Mouse (Mus musculus) spleen, embryonic (tissue): ENCODE measurements at regions not wholly inside any gene's neighbourhood (a gene's known extent, or its start where the extent isn't known, plus 50 kb on each side); places are given as distances from the start of the nearest gene placed in this dataset.

ENCODE experiments used
- CTCF ChIA-PET: fragments of 350-600 bp; sonication (Branson Sonifier 250); formaldehyde crosslinking; loops from one replicate; lab custom pipeline; 2022; lab: Charles Lee

- CTCF ChIA-PET = no interaction called here
Measured at GRCm38 (mm10) chr3:19067141-19067757, 561.2 kb downstream of the 1700064H15Rik start.
